Mouse (Mus musculus) lung, postnatal 0 days (tissue): ENCODE data around the gene Cd93. TPM values are rescaled to one million over a fixed set of nuclear protein-coding genes. Genes with fewer than 3 reads are reported as not detected.
A peak's percentile ranks its signal among the peaks of the same experiment; 100 is the strongest.

ENCODE experiments used
- ATAC-seq: fragments of 200-750 bp; cut with Nextera tagmentation; 2 replicates; pipeline ENCODE4 v1.8.0; 2017; ENCODE audit warnings: moderate library complexity
- DNase-seq: peaks from one replicate; pipeline ENCODE4 v3.0.0-alpha.2; 2016; ENCODE audit warnings: low spot score
- H3K27ac ChIP-seq: fragments of 300-500 bp; sonication (generic); 2 replicates; pipeline ENCODE4 v1.5.1; 2014; ENCODE audit warnings: antibody characterized with exemption, mild to moderate bottlenecking, low read length, mixed read lengths
- H3K27me3 ChIP-seq: fragments of 300-500 bp; sonication (generic); replicated peaks from 2 replicates; pipeline ENCODE4 v1.6.1; 2014; ENCODE audit warnings: low read length, mixed read lengths; ENCODE audit not compliant: insufficient read depth
- H3K36me3 ChIP-seq: fragments of 300-500 bp; sonication (generic); 2 replicates; pipeline ENCODE4 v1.6.1; 2014; ENCODE audit warnings: low read length, mixed read lengths; ENCODE audit not compliant: insufficient read depth
- H3K4me1 ChIP-seq: fragments of 300-500 bp; sonication (generic); 2 replicates; pipeline ENCODE4 v1.6.1; 2014; ENCODE audit warnings: antibody characterized with exemption, low read depth, low read length, mixed read lengths; ENCODE audit not compliant: insufficient read depth
- H3K4me2 ChIP-seq: fragments of 300-500 bp; sonication (generic); replicated peaks from 2 replicates; pipeline ENCODE4 v1.6.1; 2014; ENCODE audit warnings: low read depth, mild to moderate bottlenecking, low read length, moderate library complexity, mixed read lengths
- H3K4me3 ChIP-seq: fragments of 300-500 bp; sonication (generic); 2 replicates; pipeline ENCODE4 v1.5.1; 2014; ENCODE audit warnings: low read depth, low read length
- H3K9ac ChIP-seq: fragments of 300-500 bp; sonication (generic); replicated peaks from 2 replicates; pipeline ENCODE4 v1.6.1; 2014; ENCODE audit warnings: low read depth, mild to moderate bottlenecking
- H3K9me3 ChIP-seq: fragments of 300-500 bp; sonication (generic); 2 replicates; pipeline ENCODE4 v1.6.1; 2016; ENCODE audit warnings: low read length, mixed read lengths
- CTCF ChIP-seq: IDR thresholded peaks from 2 replicates; pipeline ENCODE4 v1.5.1; 2016; ENCODE audit warnings: antibody characterized with exemption, mild to moderate bottlenecking
- EP300 ChIP-seq: IDR thresholded peaks from 2 replicates; pipeline ENCODE4 v1.6.1; 2016; ENCODE audit warnings: antibody characterized with exemption, mild to moderate bottlenecking, control low read depth
- WGBS: fragments of 180-500 bp; shearing (Covaris S2); extraction: QIAGEN DNeasy Blood & Tissue Kit; methylation state at CpG from one replicate; pipeline ENCODE4 v1.1.7; 2014; 5-methylcytosine and 5-hydroxymethylcytosine counted together
- polyA plus RNA-seq: library from polyadenylated mRNA; unstranded; fragments of >200 nt; fragmentation: Nextera tagmentation; extraction: Ambion mirVana; gene quantifications from 2 replicates; pipeline ENCODE4 v1.2.1, GENCODE M21; 2015

Gene Cd93
- polyA plus RNA-seq, 1 experiment from 2014 or later: 55.9 TPM

GRCm38 (mm10) chr2:148455341-148455740 is 12.0 kb upstream of the Cd93 start:
- Histone ChIP-seq H3K27ac (peak overlapping the region; percentile 6; the same call in 1 of the 2 replicates), H3K9me3 (no peaks in the 10 kb centered on the region), H3K4me1 (no peaks in the 10 kb centered on the region), H3K4me3 (no peak overlapping the region), H3K9ac (no peak overlapping the region), H3K4me2 (no peak overlapping the region), H3K27me3 (no peaks in the 10 kb centered on the region), H3K36me3 (no peaks in the 10 kb centered on the region)
- ATAC-seq (no peak), DNase-seq (peak; percentile 56)
- TF ChIP-seq EP300 (no peak), CTCF (no peak)

GRCm38 (mm10) chr2:148454014-148454542 is 10.7 kb upstream of the Cd93 start:
- ATAC-seq (no peak), DNase-seq (no peak)
- H3K4me2 ChIP-seq: no peak overlapping the region
- 83% methylated on average over 4 of the region's 4 CpGs for WGBS
- TF ChIP-seq EP300: no peak
- TF ChIP-seq CTCF: no peak
- no peaks in the 10 kb centered on the region for H3K36me3 ChIP-seq
- no peak overlapping the region for H3K9ac ChIP-seq
- no peaks in the 10 kb centered on the region for H3K9me3 ChIP-seq
- H3K4me3 ChIP-seq: no peak overlapping the region
- H3K4me1 ChIP-seq: no peaks in the 10 kb centered on the region; the same call in 1 of the 2 replicates
- H3K27me3 ChIP-seq: no peaks in the 10 kb centered on the region
- 0 out of 2 replicates have a peak overlapping the region, but pooled peaks have one; percentile 54 for H3K27ac ChIP-seq

GRCm38 (mm10) chr2:148453061-148453460 is 9.7 kb upstream of the Cd93 start:
- Histone ChIP-seq H3K4me1 (no peaks in the 10 kb centered on the region; the same call in 1 of the 2 replicates), H3K4me2 (no peak overlapping the region), H3K36me3 (no peaks in the 10 kb centered on the region), H3K27me3 (no peaks in the 10 kb centered on the region), H3K4me3 (no peak overlapping the region), H3K27ac (peak overlapping the region; percentile 54; the same call in 1 of the 2 replicates), H3K9ac (no peak overlapping the region), H3K9me3 (no peaks in the 10 kb centered on the region)
- WGBS: 58% methylated on average over 3 of the region's 3 CpGs
- TF ChIP-seq EP300: peak; percentile 91
- peak; percentile 39 for TF ChIP-seq CTCF
- DNase-seq (peak; percentile 92), ATAC-seq (peak; percentile 77)

GRCm38 (mm10) chr2:148451498-148451897 is 8.1 kb upstream of the Cd93 start:
- peak overlapping the region; percentile 51; the same call in 1 of the 2 replicates for H3K27ac ChIP-seq
- H3K27me3 ChIP-seq: no peaks in the 10 kb centered on the region
- H3K4me2 ChIP-seq: no peak overlapping the region
- no peaks in the 10 kb centered on the region for H3K9me3 ChIP-seq
- ATAC-seq: peak; percentile 64
- 40% methylated on average over 5 of the region's 5 CpGs for WGBS
- no peak overlapping the region for H3K9ac ChIP-seq
- TF ChIP-seq EP300: peak; percentile 77
- no peak for TF ChIP-seq CTCF
- no peak overlapping the region for H3K4me3 ChIP-seq
- DNase-seq: peak; percentile 87
- no peaks in the 10 kb centered on the region; the same call in 1 of the 2 replicates for H3K4me1 ChIP-seq
- no peaks in the 10 kb centered on the region for H3K36me3 ChIP-seq

- Histone ChIP-seq H3K36me3 (no peaks in the 10 kb centered on the region), H3K4me3 (no peak overlapping the region), H3K4me2 (no peak overlapping the region), H3K4me1 (no peaks in the 10 kb centered on the region; the same call in 1 of the 2 replicates), H3K9me3 (no peaks in the 10 kb centered on the region), H3K9ac (no peak overlapping the region), H3K27me3 (no peaks in the 10 kb centered on the region), H3K27ac (no peak overlapping the region)
- WGBS: 73% methylated on average over 5 of the region's 5 CpGs
- ATAC-seq: no peak
- TF ChIP-seq CTCF (no peak), EP300 (no peak)
- DNase-seq: no peak
Observed at GRCm38 (mm10) chr2:148450616-148451015, 7.3 kb upstream of the Cd93 start.

- ATAC-seq (no peak), DNase-seq (no peak)
- H3K9ac ChIP-seq: no peak overlapping the region
- WGBS: 88% methylated on average over 1 of the region's 1 CpGs
- TF ChIP-seq EP300 (no peak), CTCF (no peak)
- H3K27me3 ChIP-seq: no peaks in the 10 kb centered on the region
- no peak overlapping the region for H3K27ac ChIP-seq
- H3K4me2 ChIP-seq: no peak overlapping the region
- no peaks in the 10 kb centered on the region for H3K36me3 ChIP-seq
- H3K4me1 ChIP-seq: no peaks in the 10 kb centered on the region; the same call in 1 of the 2 replicates
- H3K4me3 ChIP-seq: no peak overlapping the region
- H3K9me3 ChIP-seq: no peaks in the 10 kb centered on the region
Observed at GRCm38 (mm10) chr2:148449659-148450058, 6.3 kb upstream of the Cd93 start.
